Mouse (Mus musculus): ENCODE data around the gene Cdh7. TPM values are rescaled to one million over a fixed set of nuclear protein-coding genes. Genes with fewer than 3 reads are reported as not detected.
A peak's percentile ranks its signal among the peaks of the same experiment; 100 is the strongest.
"Not testable (repeated sequence)": the region's sequence is repeated elsewhere in the genome, so short reads cannot be mapped to it uniquely, and the experiment has no call there.

Cdh7 gene
- 10 to 100 TPM; 20.1 to 25.6 TPM for total RNA-seq (2021)
- long read RNA-seq, experiment 1, partial matches to known transcripts: 2 of 9 reads
- long read RNA-seq, experiment 1, other reads (novel, unspliced or antisense): 5 of 9 reads
- long read RNA-seq, experiment 2, partial matches to known transcripts: 0 of 7 reads
- long read RNA-seq, experiment 2, other reads (novel, unspliced or antisense): 3 of 7 reads

DNA sequence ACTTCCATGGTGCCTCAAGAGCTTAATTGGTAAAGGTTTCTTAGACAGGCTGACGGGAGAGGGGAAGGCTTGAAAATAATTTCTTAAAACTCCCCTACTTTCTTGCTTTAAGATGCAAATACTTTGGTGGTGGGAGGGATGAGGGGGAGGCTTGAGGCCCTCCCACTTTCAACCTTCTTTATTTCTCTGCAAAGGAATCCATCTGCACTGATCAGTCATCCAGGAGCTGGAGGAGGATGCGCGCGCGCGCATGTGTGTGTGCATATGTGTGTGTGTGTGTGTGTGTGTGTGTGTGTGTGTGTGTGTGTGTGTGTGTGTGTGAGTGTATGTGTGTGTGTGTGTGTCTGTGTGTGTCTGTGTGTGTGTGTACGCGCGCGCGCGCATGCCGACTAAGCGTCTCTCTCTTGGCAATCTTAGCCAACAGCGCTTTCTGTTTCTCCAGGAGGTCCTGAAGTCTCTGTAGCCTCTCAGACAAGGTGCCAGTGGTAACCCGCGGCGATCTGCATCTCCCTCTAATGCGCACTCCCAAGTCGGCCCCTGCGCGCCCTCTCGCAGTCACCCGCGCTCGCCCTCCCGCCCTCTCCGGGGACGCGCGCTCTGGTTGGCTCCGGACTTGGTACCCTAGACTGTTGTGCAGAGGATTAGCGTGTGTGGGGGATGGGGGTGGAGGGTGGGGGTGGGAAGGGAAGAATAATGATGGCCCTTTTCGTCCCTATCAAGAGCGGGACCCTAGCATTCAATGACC lies at the start of gene Cdh7:
Gene Cdh7 (plus strand): TSS at position 368 of the 745 bp plus-strand sequence.
- DNase-seq (ENCODE audit: low spot score in 2 of 2): peak; percentile 38 to 59

DNA sequence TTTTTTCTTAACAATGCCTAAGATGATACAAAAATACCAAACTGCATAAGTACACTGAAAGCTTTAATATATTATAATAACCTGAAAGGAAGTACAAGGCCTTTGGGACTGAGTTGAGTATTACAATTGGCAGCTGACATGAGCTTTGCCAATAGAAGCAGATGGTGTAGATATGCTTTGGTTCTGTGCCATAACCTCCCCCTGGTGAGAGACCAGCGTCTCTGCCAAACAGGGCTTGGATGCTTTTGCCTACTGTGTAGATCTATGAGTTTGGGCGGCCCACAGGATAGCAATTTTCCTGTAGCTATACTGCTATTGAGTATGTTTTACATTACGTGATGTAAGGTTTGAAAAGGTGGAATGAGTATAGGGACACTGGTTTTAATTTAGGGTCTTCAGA lies 49.6 kb upstream of the Cdh7 start:
- DNase-seq (ENCODE audit: low spot score in 2 of 2): no peak

DNA sequence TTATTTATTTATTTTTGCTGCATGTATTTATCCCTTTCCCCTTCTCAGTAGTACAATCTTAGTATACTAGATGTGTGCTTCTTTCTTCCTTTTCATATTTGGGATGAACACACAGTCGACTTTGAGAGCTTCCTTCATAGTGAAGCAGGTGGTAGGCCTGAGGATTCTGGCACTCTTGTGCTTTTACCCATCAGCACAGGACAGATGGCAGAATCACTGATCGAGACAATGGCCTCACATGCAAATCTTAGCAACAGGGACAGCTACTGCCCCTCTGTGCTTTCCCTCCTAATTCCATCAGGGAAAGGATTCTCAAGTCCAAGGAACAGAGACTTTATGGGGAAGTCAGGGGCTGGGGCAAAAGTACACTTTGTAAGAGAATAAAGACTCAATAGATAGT lies 33.7 kb upstream of the Cdh7 start:
- no peak for DNase-seq (ENCODE audit: low spot score in 2 of 2)

DNA sequence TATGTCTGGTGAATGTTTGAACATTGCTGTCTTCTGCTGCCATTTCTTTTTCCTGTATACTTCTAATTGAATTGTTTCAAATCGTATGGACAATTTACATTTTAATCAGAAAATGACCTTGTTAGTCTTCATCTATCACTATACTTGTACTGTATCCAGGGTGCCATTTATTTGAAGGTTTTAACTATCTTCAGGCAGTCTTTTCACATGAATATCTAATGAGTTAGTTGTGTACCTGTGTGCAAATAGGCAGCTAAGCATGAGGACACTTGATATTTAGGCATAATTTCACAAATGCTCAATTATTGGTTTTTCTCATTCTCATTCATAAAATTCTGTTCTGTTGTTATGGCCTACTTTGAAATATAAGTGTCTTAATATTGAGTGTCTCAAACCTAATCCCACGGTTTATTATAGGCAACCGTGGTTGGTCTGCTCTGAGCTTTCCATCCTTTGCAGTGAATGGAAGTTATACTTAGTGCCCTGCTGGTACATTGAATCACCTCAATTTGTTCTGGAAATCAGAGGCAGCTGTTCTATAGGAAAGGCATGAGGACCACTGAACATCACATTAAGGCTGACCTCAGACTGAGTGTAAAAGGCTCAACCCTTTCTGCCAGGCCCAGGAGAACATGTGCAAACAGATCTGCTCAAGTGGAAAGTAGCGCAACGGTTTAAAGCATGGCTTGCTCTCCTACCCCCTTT lies 10.4 kb upstream of the Cdh7 start:
- no peak for DNase-seq (ENCODE audit: low spot score in 2 of 2)

DNA sequence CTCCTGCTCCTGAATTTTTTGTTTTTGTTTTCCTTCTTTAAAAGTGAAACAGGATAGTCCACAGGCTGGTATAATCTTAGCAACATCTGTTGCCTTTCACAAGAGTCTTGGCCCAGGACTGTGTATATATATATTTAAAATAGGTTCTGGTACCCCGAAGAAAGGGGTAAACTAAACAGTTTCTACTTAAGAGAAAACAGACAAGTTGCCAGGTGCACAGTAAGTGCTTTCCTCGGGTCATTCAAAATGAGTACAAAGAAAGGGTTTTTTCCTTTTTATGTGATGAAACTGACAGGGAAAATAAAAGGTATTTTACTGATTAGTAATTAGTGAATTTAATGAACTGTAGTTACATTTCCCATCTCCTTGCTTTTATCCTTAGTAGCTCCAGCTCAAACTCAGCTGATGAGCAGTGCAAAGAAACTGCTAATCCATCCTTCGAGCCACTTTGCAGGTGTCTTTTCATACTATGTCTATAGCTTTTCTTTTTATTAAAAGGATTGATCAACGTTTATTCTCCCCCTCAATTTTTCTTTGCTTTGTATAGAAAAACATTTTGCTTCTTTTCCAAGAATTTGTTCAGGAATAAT lies 9.7 kb upstream of the Cdh7 start:
- DNase-seq (ENCODE audit: low spot score in 2 of 2): no peak

DNA sequence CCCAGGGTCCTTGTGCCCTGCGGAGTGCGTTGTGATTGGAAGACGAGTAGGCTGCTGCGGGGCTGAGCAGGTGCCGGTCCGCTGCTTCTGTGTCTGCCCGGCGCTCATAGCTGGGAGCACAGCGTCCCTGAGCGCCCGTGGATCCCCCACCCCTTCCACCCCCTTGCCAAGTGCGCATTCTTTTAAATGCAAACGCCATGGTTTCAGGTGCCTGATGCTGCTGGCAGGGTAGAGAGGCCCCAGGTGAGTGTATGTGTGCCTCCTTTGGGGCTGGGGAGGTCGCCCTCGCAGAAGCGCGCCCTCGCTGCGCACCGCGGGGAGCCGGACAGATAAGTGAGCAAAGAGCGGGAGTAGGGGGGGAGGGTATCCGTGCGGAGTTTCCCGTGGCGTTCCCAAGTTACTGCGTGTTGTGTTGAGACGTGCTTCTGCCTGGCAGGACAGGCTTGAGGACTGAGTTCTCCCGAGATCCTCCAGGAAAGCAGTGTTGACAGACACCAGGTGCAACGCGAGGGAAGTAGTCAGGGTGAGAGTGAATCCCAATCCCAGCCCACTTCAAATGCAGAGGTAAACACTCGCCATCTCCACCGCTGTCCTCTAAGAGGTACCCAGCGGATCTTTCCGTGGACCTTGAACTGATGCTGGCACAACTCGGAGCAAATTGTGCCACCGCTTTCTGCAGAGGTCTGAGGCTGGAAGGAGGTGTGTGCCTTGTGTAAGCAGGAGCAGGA lies 742 bp downstream of the Cdh7 start:
- peak; percentile 40 to 60 for DNase-seq (ENCODE audit: low spot score in 2 of 2)

DNA sequence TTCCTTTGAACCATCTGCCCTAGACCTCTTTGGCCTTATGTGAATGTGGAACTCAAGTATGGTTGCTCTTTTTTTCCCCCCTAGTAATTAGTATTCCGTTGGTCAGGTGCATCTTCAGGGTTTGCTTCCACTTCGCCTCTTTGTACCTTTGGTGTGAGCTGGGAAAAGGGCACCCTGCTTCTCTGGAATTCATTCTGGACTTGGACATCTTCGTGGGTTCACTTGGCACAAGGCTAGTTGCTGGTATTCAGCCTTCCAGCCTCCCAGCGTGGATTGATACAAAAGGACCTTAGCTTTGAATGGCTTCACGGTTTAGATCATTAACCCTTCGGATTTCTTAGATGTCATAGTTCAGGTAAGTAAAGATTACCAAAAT lies 1.3 kb downstream of the Cdh7 start:
- no peak for DNase-seq (ENCODE audit: low spot score in 2 of 2)

DNA sequence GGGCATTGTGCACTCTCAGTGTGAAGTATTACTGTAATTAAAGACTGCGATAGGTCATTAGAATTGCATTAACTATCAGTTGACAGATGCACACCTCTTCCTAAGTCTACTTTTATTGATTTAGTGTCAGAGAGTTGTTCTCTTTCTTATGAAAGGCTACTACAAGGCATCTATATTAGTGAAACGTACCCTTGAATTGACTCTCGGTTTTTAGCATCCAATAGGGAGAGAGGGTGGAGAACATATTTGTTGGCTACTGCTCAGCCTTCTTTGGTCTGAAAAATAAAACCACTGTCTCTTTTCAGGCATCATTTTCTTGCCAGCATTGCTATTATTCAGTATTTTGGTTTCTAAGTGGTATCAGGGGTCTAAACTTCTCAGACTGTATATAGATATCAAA lies 2.5 kb downstream of the Cdh7 start:
- no peak for DNase-seq (ENCODE audit: low spot score in 2 of 2)

DNA sequence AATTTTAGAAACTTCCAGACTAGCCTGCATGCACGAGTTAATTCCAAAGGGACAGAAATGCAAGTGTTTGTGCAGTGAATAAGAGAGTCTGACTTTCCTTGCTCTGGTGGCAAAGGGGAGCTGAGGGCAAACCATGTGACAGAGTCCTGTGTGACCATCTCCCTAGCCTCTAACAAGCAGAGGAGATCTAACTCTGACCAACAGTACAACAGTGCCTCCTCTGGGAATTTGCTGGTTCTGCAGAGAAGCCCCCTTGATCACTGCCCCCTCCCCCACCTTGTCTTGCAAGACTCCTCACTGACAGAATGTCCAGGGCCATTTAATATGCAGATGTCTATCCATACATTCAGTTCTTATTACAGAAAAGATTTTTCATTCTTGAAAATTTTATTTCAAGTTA lies 3.2 kb downstream of the Cdh7 start:
- peak in 1 of 2 experiments; percentile 16 for DNase-seq (ENCODE audit: low spot score in 2 of 2)

DNA sequence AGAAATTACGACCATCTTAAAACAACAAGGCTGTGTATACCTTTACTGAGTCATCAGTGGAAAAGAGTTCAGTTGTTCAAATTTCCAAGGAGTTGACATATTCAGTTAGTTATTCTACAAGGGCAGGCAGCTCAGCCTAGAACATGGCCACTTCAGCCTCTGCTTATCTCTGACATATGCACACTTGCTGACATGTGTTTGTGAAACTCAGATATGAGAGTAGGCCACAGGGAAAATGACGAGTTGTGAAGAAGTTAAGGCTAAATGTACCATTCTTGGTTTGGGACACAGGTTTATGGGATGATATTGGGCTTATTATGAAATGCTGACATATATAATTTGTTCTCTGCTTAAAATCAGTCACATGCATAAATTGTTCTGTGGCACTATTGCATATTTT lies 7.3 kb downstream of the Cdh7 start:
- DNase-seq (ENCODE audit: low spot score in 2 of 2): no peak

DNA sequence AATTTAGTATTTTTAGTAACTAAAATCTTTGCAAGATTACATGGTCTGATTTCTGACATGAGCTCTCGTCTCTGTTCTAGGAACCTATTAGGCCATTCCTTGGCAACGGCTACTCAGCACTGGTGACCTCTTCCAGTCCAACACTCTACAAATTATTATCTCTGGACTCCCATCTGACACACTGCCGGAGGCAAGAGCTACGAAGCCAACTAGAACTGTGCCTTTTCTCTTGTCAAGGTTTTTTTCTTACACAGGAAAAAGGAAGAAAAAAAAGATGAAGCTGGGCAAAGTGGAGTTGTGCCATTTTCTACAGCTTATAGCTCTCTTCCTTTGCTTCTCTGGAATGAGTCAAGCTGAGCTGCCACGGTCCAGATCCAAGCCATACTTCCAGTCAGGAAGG lies 11.7 kb downstream of the Cdh7 start:
- DNase-seq (ENCODE audit: low spot score in 2 of 2): no peak

DNA sequence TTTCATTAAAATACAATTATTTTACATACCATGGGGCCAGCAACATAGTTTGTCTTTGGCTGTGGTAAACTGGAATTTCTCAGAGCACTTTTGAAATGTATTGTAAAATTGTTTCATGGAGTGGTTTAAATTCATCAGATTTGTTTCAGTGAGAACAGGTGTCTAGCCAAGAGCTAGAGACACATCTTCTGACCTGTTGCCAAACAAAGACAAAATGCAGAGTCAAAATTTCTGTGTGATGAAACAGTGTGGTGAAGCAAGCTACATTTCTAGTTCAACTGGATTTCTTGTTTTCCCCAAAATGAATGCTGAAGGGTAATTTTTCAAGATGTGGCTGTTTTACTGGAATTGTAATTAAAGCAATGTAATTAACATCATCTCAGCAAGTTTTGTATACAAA lies 22.2 kb downstream of the Cdh7 start:
- DNase-seq (ENCODE audit: low spot score in 2 of 2): no peak

DNA sequence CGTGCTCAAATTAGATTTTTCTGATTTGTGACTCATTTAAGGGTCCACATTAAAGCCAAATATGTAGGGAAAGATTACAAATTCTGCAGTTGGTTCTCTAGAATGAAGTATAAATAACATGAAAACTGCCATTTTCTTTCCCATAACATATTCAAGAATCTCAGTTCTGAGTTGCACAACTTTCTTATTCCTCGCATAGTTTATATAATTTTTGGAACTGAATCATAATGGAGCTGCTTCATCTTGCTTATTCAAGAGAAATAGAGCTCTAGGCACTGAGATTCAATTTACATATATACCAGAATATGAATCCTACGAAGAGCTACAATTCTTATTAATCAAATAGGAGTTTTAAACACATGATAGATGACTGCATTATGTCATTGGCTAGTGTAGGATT lies 22.8 kb downstream of the Cdh7 start:
- DNase-seq (ENCODE audit: low spot score in 2 of 2): no peak

DNA sequence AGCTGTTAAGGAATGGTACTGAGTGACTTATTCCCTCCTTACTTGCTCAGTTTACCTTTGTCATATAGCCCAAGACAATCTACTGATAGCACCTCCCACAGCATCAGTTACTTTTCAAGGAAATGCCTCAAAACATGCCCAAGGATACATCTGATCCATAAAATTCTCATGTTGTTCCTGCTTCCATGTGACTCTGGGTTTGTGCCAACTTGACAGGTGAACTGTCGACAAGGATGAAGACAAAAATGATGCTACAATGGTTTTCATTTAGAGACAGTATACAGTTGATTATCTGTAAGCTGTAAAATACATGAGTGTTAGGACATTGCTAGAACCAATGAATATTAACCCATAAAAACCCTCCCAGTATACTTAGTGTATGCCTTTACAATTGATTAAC lies 29.9 kb downstream of the Cdh7 start:
- no peak for DNase-seq (ENCODE audit: low spot score in 2 of 2)

DNA sequence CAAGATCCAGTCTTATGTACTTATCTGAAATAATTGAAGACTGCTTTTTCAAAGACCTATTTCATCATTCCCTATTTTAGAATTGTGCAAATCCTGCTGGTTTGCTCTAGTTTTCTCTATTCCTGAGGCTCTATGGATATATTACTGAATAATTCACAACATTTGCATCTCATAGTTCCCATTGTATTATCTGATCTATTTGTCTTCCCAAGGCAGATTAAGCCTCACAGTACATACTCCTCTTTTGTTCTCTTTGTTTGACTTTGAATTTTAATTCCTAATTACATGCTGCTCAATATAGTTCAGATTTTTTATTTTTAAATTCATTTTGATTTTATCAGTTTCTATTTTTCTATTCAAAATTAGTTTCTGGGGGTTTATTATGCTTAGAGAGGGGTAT lies 74.1 kb downstream of the Cdh7 start:
- DNase-seq (ENCODE audit: low spot score in 2 of 2): no peak

DNA sequence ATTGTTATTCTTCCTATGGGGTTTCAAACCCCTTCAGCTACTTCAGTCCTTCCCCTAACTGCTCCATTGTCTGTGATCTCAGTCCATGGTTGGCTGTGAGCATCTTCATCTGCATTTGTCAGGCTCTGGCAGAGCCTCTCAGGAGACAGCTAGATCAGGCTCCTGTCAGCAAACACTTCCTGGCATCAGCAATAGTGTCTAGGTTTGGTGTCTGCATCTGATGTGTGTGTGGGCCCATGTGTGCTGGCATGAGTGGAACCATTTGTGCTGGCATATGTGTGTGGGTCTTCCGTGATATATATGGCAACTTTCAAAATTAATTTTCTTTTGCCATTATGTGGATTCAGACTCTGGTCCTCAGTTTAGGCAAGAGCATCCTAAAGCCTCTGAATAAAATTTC lies 85.2 kb downstream of the Cdh7 start:
- DNase-seq (ENCODE audit: low spot score in 2 of 2): peak; percentile 21 to 56

DNA sequence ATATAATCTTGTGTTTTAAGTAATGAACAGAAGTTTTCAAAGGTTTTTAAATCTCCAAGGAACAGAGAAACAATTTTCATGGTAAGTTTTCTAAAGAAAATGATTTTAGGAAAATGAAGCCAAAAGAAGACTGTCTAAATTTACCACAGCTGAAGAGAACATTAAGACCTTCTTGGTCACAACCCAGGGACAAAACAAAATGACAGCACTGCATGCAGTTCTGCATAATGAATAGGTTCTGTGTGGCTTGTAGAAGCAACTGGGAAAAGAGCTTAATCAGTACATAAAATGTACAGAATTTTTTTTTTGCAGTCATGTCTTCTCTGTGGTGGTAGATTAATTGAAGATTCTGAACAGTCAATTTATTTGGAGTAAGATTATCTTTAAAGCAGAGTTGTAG lies 96.2 kb downstream of the Cdh7 start:
- DNase-seq (ENCODE audit: low spot score in 2 of 2): peak; percentile 7 to 27

DNA sequence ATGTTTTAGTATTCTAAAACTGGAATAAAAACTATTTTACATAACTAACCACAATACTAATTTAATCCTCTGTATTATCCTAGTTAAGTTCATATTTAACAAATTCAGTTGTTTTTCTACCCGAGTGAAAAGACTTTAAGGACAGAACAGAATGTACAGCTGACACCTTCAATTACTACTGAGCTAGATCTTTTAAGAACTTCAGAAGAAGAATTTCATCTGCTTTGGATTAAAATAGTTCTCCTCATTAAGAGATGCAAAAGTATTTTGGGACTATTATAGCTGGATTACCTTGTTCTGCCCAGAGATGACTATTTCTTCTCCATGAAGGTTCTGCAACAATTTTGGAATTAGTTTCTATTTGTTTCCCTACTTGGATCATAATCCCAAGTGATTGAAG lies 135.8 kb downstream of the Cdh7 start:
- no peak for DNase-seq (ENCODE audit: low spot score in 2 of 2)

DNA sequence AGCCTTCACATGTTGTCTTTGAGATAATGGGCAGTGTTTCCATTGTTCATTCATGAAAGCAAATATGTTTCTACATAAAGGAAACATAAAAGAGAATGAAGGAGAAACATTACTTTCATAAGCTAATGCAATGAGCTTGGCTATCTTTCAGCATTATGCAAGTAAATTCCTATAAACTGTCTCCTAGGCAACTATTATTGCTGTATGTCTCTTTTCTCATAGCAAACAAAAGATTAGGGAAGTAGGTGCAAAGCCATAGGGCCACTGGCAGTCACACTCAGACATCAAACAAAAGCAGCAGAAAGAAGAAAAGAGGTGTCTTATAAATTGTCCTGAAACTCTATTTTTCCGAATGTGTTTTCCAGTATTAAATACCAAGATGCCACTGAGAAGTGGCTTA lies 136.6 kb downstream of the Cdh7 start:
- no peak for DNase-seq (ENCODE audit: low spot score in 2 of 2)

DNA sequence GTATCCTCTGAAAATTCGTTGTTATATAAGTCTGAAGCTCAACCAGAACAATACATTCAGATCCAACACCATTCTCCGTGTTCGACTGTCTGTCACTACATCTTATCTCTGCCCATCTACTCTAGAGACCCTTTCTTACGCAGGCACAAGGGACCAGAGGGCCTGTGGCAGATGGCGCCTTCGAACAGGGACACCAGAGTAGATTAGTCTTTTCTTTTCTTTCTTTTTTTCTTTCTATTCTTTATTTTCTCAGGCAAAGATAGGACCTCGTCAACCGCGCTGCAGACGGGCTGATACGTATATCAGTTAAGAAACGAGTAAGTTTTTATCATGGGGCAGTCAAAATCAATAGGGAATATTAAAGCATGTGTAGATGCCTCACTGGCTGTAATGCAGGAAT lies 189.2 kb downstream of the Cdh7 start:
- not testable (repeated sequence) for DNase-seq (ENCODE audit: low spot score in 2 of 2)

Data from left cerebral cortex, adult 18-20 months (tissue).